Mouse (Mus musculus) olfactory bulb, adult 2 months (tissue): ENCODE results near the gene Flt1.

Source experiments
- CTCF ChIP-seq: fragments of 200-500 bp; IDR thresholded peaks from 2 replicates; pipeline ENCODE4 v1.5.1; 2012; ENCODE audit warnings: low read depth, mild to moderate bottlenecking, low read length, moderate library complexity; ENCODE audit not compliant: insufficient read depth
- POLR2A ChIP-seq: fragments of 200-500 bp; IDR thresholded peaks from 2 replicates; pipeline ENCODE4 v1.6.1; 2012; ENCODE audit warnings: mild to moderate bottlenecking, low read depth, low read length, moderate library complexity; ENCODE audit not compliant: insufficient read depth

- TF ChIP-seq CTCF (no peak), POLR2A (no peak)
These were observed 186.4 kb downstream of the Flt1 start for GRCm38 (mm10) chr5:147539409-147539808.
